Mouse (Mus musculus) monocyte, adult 5-6 weeks (primary cell): ENCODE measurements around the gene Dusp6. TPM values are rescaled to one million over a fixed set of nuclear protein-coding genes. Genes with fewer than 3 reads are reported as not detected.
A peak's percentile ranks its signal among the peaks of the same experiment; 100 is the strongest.

ENCODE experiments used
- ATAC-seq: fragments of 153-309, 156-312 bp; replicated peaks from 2 replicates; pipeline ENCODE4 v1.8.0; 2017; ENCODE audit warnings: mild to moderate bottlenecking; ENCODE audit not compliant: low TSS enrichment, insufficient number of reproducible peaks, severe bottlenecking, poor library complexity, low FRiP score
- total RNA-seq: library from RNA; stranded (forward); fragments of 200-1000, 200-491, 200-594 nt; gene quantifications from 3 replicates; pipeline ENCODE4 v1.2.3, GENCODE M21; 2017

Gene Dusp6
- total RNA-seq, 1 experiment from 2014 or later: 201 TPM

DNA sequence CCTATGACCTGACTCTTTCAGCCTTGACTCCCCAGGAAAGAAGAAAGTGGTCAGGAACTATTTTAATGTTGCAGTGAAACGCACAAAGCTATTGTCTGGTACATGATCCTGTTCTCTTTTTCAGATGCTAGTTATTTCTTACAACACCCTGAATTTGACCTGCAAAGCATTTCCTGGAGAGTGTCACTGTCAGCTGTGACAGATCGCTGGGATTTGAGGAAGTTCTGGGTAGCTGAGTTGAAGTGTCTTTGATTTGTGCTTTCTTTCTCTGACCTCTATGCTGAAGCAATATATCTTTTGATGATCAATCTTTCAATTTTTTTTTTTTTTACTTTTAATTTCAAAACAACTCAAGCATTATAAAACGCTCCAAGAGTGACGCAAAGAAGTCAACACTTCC lies 39.0 kb downstream of the Dusp6 start:
- peak; percentile 80 for ATAC-seq

DNA sequence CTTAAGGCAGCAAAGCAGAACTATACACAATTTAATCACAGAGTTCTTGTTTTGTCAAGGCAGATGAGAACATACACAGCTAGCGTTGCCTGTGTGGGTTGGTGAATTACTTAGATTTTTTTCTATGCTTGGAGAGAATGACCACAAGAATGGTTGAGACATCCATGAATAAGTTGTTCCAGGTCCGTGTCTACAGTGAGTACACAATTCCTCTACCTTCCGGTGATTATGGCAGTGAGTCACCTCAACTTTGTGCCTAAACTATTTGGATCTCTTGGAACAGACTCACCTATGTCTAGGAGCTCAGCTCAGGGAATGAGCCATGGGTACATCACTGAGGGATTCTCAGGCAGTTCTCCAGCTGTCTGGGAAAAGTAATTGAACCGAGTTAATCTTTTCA lies 45.8 kb downstream of the Dusp6 start:
- no peak for ATAC-seq

DNA sequence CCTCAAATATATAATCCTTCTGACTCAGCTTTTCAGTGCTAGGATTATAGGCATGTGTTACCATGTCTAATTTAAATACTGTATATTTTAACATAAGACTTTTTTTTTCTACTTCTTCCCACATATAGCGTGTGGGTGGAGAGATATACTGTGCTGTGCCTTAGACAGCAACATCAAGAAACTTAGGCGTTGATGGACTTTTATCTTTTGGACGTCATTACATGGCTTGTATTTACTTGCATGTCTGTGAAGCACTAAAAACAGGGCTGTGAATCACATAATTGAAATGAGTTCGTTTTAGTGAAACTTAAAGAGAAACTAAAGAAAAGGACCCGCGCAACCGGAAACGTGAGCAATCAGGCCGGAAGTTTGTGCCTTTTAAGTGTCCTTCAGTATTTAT lies 46.6 kb downstream of the Dusp6 start:
- ATAC-seq: no peak

DNA sequence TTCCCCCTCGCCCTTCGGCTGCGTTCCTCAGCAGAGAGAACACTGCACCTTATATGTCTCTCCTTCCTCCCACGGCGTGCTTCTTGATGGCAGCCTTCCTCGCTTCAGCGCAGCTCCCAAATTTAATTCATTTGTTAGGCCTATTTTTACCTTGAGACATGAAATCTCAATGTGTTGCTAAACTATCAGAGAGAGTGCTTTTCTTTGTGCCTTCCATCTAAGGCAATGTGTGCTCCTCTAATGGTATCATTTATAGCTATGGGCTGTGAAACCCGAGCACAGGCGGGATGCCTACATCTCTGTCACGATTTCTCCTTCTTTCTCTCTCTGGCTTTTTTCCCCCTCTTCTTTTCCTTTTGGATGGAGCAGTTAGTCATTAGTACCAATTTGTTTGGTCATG lies 47.2 kb downstream of the Dusp6 start:
- no peak for ATAC-seq

DNA sequence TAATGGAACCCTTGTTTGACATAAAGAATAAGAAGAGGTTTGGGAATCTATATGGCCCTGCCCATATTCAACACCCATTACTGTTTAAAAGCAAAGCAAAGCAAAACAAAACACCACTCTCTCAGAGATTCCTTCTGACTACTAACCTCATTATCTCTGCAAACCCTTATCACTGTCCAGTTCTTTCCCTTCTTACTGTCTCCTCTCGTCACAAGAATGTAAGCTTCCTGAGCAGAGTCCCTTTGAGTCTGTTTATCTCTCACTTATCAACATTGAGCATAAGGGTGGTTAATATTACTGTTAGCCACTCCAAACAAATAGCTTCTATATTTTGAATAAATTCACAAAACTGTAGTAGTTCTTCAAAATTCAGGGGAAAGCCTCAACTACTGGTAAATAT lies 48.9 kb downstream of the Dusp6 start:
- no peak for ATAC-seq

DNA sequence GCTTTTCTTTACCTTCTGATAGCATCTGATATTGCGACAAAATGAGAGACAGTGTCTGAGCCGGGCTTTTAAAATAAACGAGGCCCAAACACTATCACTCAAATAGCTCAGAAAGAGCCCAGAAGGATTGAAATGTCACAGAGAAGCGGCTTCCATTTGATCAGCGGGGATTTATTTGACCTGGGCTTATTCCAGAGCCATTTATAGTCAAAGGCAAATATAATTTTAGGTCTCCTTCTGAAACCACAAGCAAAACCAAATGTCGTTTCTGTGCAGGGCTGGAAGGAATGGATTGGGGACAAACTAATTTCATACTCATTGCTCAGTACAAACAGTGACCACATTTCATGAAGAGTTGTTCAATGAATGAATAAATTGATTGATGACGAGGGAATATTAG lies 51.3 kb downstream of the Dusp6 start:
- no peak for ATAC-seq

DNA sequence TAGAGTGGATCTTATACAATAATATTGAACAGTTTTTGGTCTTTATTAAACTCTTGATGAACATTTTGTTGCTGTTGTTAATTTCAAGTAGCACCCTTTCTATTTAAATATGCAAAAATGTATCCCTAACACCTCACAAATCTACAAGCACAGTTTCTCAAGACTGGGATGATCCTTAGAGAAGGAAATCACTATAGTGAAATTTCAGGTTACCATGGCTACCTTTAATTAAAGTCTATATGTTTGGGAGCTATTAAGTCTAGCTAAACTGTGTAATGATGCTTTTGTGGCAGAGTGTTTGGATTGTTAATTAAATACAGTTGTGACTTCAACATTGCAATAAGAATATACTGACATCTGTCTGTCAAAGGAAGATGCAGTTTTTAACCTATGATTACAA lies 54.0 kb downstream of the Dusp6 start:
- no peak for ATAC-seq

Other genes starting within 250 kb of the Dusp6 start
- gene Poc1b, start 156.2 kb upstream of the Dusp6 start, total RNA-seq: 3.5 to 11.2 TPM (median 9.5 TPM) in 3 replicates
- 8.3 to 13.4 TPM (median 8.6 TPM) in 3 replicates for gene Galnt4, start 155.1 kb upstream of the Dusp6 start, total RNA-seq
- gene Phxr2, start 136.9 kb upstream of the Dusp6 start, total RNA-seq: not detected in 3 replicates